24 mouse cellular contexts compared by ENCODE assay signal in the genomic region with DNA sequence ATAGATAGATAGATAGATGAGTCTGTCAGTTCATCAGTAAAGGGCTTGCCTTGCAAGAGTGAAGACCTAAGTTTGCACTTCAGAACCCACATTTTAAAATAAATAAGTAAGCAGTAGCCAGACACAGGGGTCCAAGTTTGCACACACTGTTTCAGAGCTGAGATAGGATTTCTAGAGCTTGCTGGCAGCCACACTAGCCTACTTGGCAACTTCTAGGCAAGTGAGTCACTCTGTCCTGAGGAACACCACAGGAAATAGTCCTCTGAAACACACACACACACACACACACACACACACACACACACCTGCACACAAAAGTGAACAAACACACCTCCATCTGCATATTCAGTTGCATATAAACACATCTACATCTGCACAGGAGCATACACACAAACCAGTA. TPM values are rescaled to one million over a fixed set of nuclear protein-coding genes. Genes with fewer than 3 reads are reported as not detected.
A peak's percentile ranks its signal among the peaks of the same experiment; 100 is the strongest.
DNase-seq lines count a peak whose midpoint lies in the region; ATAC-seq and TF ChIP-seq lines count a peak whose summit lies in the region.
"Had no signal": no experiment of that assay in that cellular context is flagged by ENCODE, and none has a peak within 500 bp of the region (broad histone marks: within the 10 kb centered on the region; RNA-seq: fewer than 3 reads in every experiment).

No protein-coding gene starts in this region.

- H3K9ac ChIP-seq in hindbrain, embryonic 12.5 days = no peak overlapping the region
- H3K9ac ChIP-seq: embryonic facial prominence, embryonic 13.5 days; embryonic facial prominence, embryonic 15.5 days; forebrain, embryonic 13.5 days; forebrain, embryonic 15.5 days; forebrain, postnatal 0 days had no signal

- no peak overlapping the region for H3K27ac ChIP-seq in gastrocnemius, adult 2 months
- no peak overlapping the region for H3K27ac ChIP-seq in hindbrain, embryonic 12.5 days
- H3K27ac ChIP-seq: embryonic facial prominence, embryonic 13.5 days; embryonic facial prominence, embryonic 15.5 days; forebrain, embryonic 13.5 days; forebrain, embryonic 15.5 days had no signal

- H3K4me3 ChIP-seq in gastrocnemius, adult 2 months = no peak overlapping the region
- no peak overlapping the region for H3K4me3 ChIP-seq in hindbrain, embryonic 12.5 days
- H3K4me3 ChIP-seq: embryonic facial prominence, embryonic 13.5 days; embryonic facial prominence, embryonic 15.5 days; erythroblast, embryonic 14.5 days; forebrain, embryonic 13.5 days; forebrain, embryonic 15.5 days had no signal

- intact Hi-C loops in gastrocnemius, adult 2 months (cut with DNase I) = no loop called here

- no peak overlapping the region for H3K4me2 ChIP-seq in hindbrain, embryonic 12.5 days (replicated peaks)
- H3K4me2 ChIP-seq: embryonic facial prominence, embryonic 13.5 days; embryonic facial prominence, embryonic 15.5 days; forebrain, embryonic 13.5 days; forebrain, embryonic 15.5 days had no signal

- DNase-seq in adrenal gland, adult 2 months = peak; percentile 10
- DNase-seq in adrenal gland, postnatal 10 days = no peak
- DNase-seq in gastrocnemius, adult 2 months = peak; percentile 40
- no peak for DNase-seq in gastrocnemius, postnatal 4 days (ENCODE audit: low spot score in 2 of 2)
- DNase-seq in NIH3T3 (ENCODE audit: low read depth) = peak; percentile 70
- peak; percentile 61 for DNase-seq in fibroblast of lung, adult 2 months (ENCODE audit: low read depth)
- DNase-seq: adrenal gland, adult 8-10 months; adrenal gland, postnatal 25 days; B cell, adult 2 months; cerebellum, adult 11-12 months; cerebellum, adult 2 months; cerebellum, adult 9-10 months; cerebellum, postnatal 14 days; embryo, embryonic 11 days; forebrain, postnatal 0 days had no signal

- H3K4me1 ChIP-seq in hindbrain, embryonic 12.5 days = peaks cover 18% of the 10 kb centered on the region

- peaks cover 18% of the 10 kb centered on the region for H3K27me3 ChIP-seq in hindbrain, embryonic 12.5 days
- H3K27me3 ChIP-seq: embryonic facial prominence, embryonic 15.5 days; Patski had no signal

- H3K36me3 ChIP-seq in hindbrain, embryonic 12.5 days = no peaks in the 10 kb centered on the region
- H3K36me3 ChIP-seq: embryonic facial prominence, embryonic 13.5 days; embryonic facial prominence, embryonic 15.5 days; forebrain, embryonic 15.5 days had no signal

- no peak for ATAC-seq in CD4-positive, CD25-positive, alpha-beta regulatory T cell, adult 4 months
- no peak for ATAC-seq in hindbrain, embryonic 12.5 days (ENCODE audit: low FRiP score)
- ATAC-seq: activated CD4-positive, CD25-positive, alpha-beta regulatory T cell, adult 4 months; forebrain, embryonic 13.5 days; forebrain, embryonic 15.5 days; forebrain, postnatal 0 days; Patski had no signal

- no peaks in the 10 kb centered on the region for H3K9me3 ChIP-seq in hindbrain, embryonic 12.5 days (replicated peaks)
- H3K9me3 ChIP-seq: embryonic facial prominence, embryonic 13.5 days; embryonic facial prominence, embryonic 15.5 days; forebrain, embryonic 13.5 days; forebrain, embryonic 15.5 days had no signal

- TF ChIP-seq CTCF in gastrocnemius, adult 2 months (IDR thresholded peaks at IDR 0.05) = no peak

RNA-seq across cellular contexts. Expression of gene Ccne1, which starts 24.4 kb away (rescaled TPM):
- 1 to 10 TPM; 5.9 to 6.1 TPM for total RNA-seq in adrenal gland, adult 2 months (2021)
- 10.3 and 11.9 TPM in 2 replicates for polyA plus RNA-seq in adrenal gland, adult 2 months (2012; rRNA removed)
- 10 to 100 TPM; 10.0 to 10.8 TPM for total RNA-seq in adrenal gland, postnatal 10 days (2021)
- total RNA-seq in gastrocnemius, adult 2 months (2021) = under 1 TPM; 0.20 to 0.28 TPM
- 10 to 100 TPM; 25.3 to 26.2 TPM for total RNA-seq in gastrocnemius, postnatal 4 days (2021)
- polyA plus RNA-seq in CD4-positive, CD25-positive, alpha-beta regulatory T cell, adult 4 months (2017; shearing (Covaris generic)) = 1 to 10 TPM; 3.3 to 3.5 TPM
- 36.1 and 36.7 TPM in 2 replicates for polyA plus RNA-seq in hindbrain, embryonic 12.5 days (2016; fragmentation: Nextera tagmentation; extraction: Ambion mirVana)

RNA-seq across cellular contexts. Expression of gene Uri1, which starts 59.6 kb away (rescaled TPM):
- total RNA-seq in adrenal gland, adult 2 months (2021) = 10 to 100 TPM; 44.6 to 56.9 TPM
- 11.8 and 13.0 TPM in 2 replicates for polyA plus RNA-seq in adrenal gland, adult 2 months (2012; rRNA removed)
- 10 to 100 TPM; 53.5 to 56.7 TPM for total RNA-seq in adrenal gland, postnatal 10 days (2021)
- total RNA-seq in gastrocnemius, adult 2 months (2021) = 10 to 100 TPM; 23.5 to 30.6 TPM
- total RNA-seq in gastrocnemius, postnatal 4 days (2021) = 10 to 100 TPM; 40.4 to 49.5 TPM
- polyA plus RNA-seq in CD4-positive, CD25-positive, alpha-beta regulatory T cell, adult 4 months (2017; shearing (Covaris generic)) = 10 to 100 TPM; 14.7 to 20.8 TPM
- 43.6 and 46.8 TPM in 2 replicates for polyA plus RNA-seq in hindbrain, embryonic 12.5 days (2016; fragmentation: Nextera tagmentation; extraction: Ambion mirVana)

Comparison
In these comparisons a context has a peak if more than half of its experiments do, and no peak if none do; other contexts are left out.
1. DNase-seq: peak in adrenal gland, adult 2 months (single experiment), gastrocnemius, adult 2 months (single experiment), NIH3T3 (single experiment) and fibroblast of lung, adult 2 months (single experiment); none in adrenal gland, postnatal 10 days (single experiment) and gastrocnemius, postnatal 4 days (0 of 2).
2. RNA of gene Ccne1, which starts 24.4 kb away (total RNA-seq): 25.3 to 26.2 TPM in gastrocnemius, postnatal 4 days, 10.0 to 10.8 TPM in adrenal gland, postnatal 10 days and 5.9 to 6.1 TPM in adrenal gland, adult 2 months; 0.20 to 0.28 TPM in gastrocnemius, adult 2 months; every median in the first group is over 4 times any median in the second.